Mouse (Mus musculus) small intestine, adult 2 months (tissue): Measurements from ENCODE around the gene Ccdc88c.

Experiments used
- CTCF ChIP-seq: fragments of 200-500 bp; IDR thresholded peaks from 2 replicates; pipeline ENCODE4 v1.5.1; 2012; ENCODE audit warnings: low read depth, mild to moderate bottlenecking, control low read depth, inconsistent platforms, low read length, moderate library complexity, mixed read lengths; ENCODE audit not compliant: insufficient replicate concordance, insufficient read length; ENCODE audit errors: extremely low read depth
- POLR2A ChIP-seq: fragments of 200-500 bp; IDR thresholded peaks from 2 replicates; pipeline ENCODE4 v1.6.1; 2012; ENCODE audit warnings: low read depth, mild to moderate bottlenecking, control low read depth, inconsistent platforms, low read length, moderate library complexity

GRCm38 (mm10) chr12:100992505-100992904, 36.4 kb downstream of the Ccdc88c start:
- no peak for TF ChIP-seq POLR2A
- TF ChIP-seq CTCF: no peak
